Mouse (Mus musculus): ENCODE results near the gene Lingo4.

The Lingo4 gene

GRCm38 (mm10) chr3:94388047-94388446, 10.3 kb upstream of the Lingo4 start:
- DNase-seq (ENCODE audit: low spot score): no peak

GRCm38 (mm10) chr3:94389420-94389819, 8.9 kb upstream of the Lingo4 start:
- no peak for DNase-seq (ENCODE audit: low spot score)

GRCm38 (mm10) chr3:94391001-94391400, 7.3 kb upstream of the Lingo4 start:
- DNase-seq (ENCODE audit: low spot score): no peak

GRCm38 (mm10) chr3:94392128-94392527, 6.2 kb upstream of the Lingo4 start:
- DNase-seq (ENCODE audit: low spot score): no peak

GRCm38 (mm10) chr3:94393049-94393448, 5.3 kb upstream of the Lingo4 start:
- DNase-seq (ENCODE audit: low spot score): no peak

- no peak for DNase-seq (ENCODE audit: low spot score)
Measured at GRCm38 (mm10) chr3:94396336-94396735, 2.0 kb upstream of the Lingo4 start.

GRCm38 (mm10) chr3:94396851-94397250, 1.5 kb upstream of the Lingo4 start:
- DNase-seq (ENCODE audit: low spot score): no peak

- DNase-seq (ENCODE audit: low spot score): no peak
Measured at GRCm38 (mm10) chr3:94398943-94399481, 695 bp downstream of the Lingo4 start.

GRCm38 (mm10) chr3:94399663-94400310, 1.5 kb downstream of the Lingo4 start:
- no peak for DNase-seq (ENCODE audit: low spot score)

GRCm38 (mm10) chr3:94402451-94402850, 4.1 kb downstream of the Lingo4 start:
- DNase-seq (ENCODE audit: low spot score): no peak

- DNase-seq (ENCODE audit: low spot score): no peak
Measured at GRCm38 (mm10) chr3:94404366-94405054, 6.2 kb downstream of the Lingo4 start.

- no peak for DNase-seq (ENCODE audit: low spot score)
Measured at GRCm38 (mm10) chr3:94405561-94405960, 7.2 kb downstream of the Lingo4 start.

- DNase-seq (ENCODE audit: low spot score): no peak
Measured at GRCm38 (mm10) chr3:94412530-94412929, 14.2 kb downstream of the Lingo4 start.

- peak; percentile 75 for DNase-seq (ENCODE audit: low spot score)
Measured at GRCm38 (mm10) chr3:94413031-94413679, 14.8 kb downstream of the Lingo4 start, which contains the start of gene Tdrkh. Tdrkh (plus strand) TSS chr3:94413273.

- DNase-seq (ENCODE audit: low spot score): no peak
Measured at GRCm38 (mm10) chr3:94430980-94431379, 32.7 kb downstream of the Lingo4 start.

GRCm38 (mm10) chr3:94434305-94434704, 36.0 kb downstream of the Lingo4 start:
- no peak for DNase-seq (ENCODE audit: low spot score)

GRCm38 (mm10) chr3:94436420-94436819, 38.1 kb downstream of the Lingo4 start:
- DNase-seq (ENCODE audit: low spot score): no peak

GRCm38 (mm10) chr3:94441182-94441581, 42.9 kb downstream of the Lingo4 start:
- DNase-seq (ENCODE audit: low spot score): no peak

- DNase-seq (ENCODE audit: low spot score): peak; percentile 94
Measured at GRCm38 (mm10) chr3:94442951-94443596, 44.8 kb downstream of the Lingo4 start, which contains the start of gene Mrpl9. Mrpl9 (plus strand) TSS chr3:94443318.

GRCm38 (mm10) chr3:94443597-94443964, 45.3 kb downstream of the Lingo4 start, which contains the start of gene Oaz3:
Oaz3 (minus strand) TSS chr3:94443915.
- no peak for DNase-seq (ENCODE audit: low spot score)

GRCm38 (mm10) chr3:94449377-94449776, 51.1 kb downstream of the Lingo4 start:
- no peak for DNase-seq (ENCODE audit: low spot score)

Data from ovary, postnatal 10 days (tissue).